Mouse (Mus musculus): ENCODE measurements around the gene Rabgap1l. TPM values are rescaled to one million over a fixed set of nuclear protein-coding genes. Genes with fewer than 3 reads are reported as not detected.
"Not testable (repeated sequence)": the region's sequence is repeated elsewhere in the genome, so short reads cannot be mapped to it uniquely, and the experiment has no call there.

The Rabgap1l gene
- total RNA-seq, 2 experiments from 2014 or later = 189 to 200 TPM

DNA sequence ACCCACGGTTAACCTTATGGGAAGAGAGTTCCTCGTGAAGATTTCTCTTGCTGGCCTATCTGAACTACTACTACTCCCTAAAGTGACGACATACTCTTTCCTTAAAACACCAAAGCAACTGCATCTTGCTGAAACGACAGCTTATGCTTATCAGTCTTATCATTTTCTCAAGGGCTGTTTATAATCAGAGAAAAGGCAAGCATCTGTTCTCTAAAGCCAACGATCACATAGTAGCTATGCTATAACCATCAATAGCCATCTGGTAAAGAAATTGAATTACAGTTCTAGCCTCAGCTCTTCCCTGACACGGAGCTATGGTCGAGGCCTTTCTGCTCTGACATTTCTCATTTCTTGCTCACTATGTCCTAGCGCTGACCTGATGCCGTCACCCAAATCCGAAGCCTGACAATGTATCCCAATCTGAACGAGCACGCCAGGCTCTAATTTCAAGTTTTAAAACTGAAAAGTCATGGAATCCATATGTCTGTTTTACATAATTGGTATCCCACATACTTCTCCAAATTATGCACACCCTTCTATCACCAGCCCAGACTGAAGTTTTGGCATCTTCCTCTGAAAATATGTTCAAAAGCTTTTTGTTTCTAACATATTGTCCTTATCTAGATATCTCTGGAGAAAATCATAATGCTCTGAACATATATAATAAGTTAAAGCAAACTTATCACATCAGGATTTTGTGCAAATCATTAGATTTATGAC, 164.6 kb downstream of the Rabgap1l start:
- intact Hi-C loops (cut with DNase I) = no loop called here
- DNase-seq (ENCODE audit: low spot score in 2 of 2) = peak in 1 of 2 experiments; percentile 55

DNA sequence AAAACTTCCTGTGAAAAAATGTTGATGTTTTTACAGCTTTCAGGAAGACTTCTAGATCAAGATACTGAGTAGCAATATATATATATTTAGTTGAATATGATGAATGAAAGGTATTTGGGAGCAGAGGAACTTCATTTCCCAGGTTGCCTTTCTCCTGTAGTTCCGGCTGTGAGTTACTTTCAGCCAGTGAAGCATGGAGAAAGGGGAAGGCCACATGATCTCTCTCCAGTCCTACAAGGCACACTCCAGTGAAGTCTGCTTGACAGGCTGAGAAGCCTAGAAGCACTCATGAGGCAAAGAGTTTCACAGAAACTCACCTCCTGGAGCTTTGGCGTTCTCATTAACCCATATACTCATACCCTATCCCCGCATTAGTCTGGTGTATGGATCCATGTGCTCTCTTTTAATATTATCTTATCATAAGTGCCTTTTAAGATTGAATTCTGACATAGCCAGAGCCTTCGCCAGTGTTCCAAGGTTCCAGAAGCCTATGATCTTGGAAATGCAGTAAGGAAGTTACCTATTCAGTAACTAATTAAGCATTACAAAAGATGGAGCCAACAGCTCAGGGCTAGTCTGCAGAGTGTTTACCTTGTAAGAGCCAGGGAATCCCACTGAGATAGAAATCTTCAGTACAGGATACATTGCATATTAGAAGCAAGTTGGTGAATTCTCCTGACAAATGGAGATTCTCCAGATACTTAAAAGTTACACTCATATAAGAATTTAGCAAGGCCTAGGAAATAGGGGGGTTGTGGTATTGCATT, 168.5 kb downstream of the Rabgap1l start:
- DNase-seq (ENCODE audit: low spot score in 2 of 2); intact Hi-C loops (cut with DNase I): not testable (repeated sequence)

DNA sequence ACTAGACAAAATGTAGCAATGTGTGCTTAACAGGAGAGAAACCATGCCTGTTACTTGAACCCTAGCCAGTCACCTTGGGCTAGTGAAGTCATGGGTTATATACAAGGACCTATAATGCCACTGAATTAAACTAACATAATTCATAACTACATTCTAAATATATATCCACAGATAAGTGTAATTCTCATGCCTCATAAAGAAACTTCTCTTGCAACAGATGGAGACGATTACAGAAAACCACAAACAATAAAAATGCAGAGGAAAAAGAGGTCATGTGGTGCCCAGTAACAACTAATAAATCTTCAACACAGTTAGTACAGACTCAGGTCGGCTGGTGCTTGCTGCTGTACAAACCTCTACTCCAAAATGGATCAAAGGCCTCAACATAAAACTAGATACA, 174.8 kb downstream of the Rabgap1l start:
- intact Hi-C loops (cut with DNase I) = no loop called here
- no peak for DNase-seq (ENCODE audit: low spot score in 2 of 2)

DNA sequence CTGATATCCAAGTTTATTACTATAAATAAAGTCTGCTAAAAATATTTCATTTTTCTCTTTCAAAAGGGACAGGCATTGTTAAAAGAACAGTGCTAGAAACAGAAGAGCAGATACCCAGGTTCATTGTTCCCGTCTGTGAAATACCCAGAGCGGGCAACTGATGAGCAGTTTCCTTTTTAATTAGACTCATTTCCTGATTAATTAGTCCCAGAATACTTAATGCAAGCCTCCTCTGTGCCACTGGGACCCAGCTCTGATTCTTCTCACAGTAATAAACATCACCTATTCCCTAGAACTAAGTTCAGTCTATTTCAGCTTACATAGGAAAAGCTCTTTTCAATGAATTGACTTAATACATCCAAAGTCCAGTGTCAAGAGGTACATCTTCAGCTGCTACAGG, 186.6 kb downstream of the Rabgap1l start:
- DNase-seq (ENCODE audit: low spot score in 2 of 2) = no peak
- intact Hi-C loops (cut with DNase I) = no loop called here

DNA sequence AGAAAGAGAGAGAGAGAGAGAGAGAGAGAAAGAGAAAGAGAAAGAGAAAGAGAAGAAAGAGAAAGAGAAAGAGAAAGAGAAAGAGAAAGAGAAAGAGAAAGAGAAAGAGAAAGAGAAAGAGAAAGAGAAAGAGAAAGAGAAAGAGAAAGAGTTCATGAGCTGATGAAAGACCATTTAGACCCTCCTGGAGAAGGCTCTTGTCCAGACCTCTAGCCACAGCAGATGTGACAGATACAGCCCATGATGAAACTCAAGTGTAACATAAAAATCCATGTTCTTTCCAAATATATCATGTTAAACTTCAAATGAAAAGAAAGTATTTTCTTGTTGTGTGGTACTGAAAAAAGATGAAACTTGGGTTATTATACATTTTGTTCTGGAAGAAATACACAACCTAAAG, 189.7 kb downstream of the Rabgap1l start:
- intact Hi-C loops (cut with DNase I); DNase-seq (ENCODE audit: low spot score in 2 of 2): not testable (repeated sequence)

DNA sequence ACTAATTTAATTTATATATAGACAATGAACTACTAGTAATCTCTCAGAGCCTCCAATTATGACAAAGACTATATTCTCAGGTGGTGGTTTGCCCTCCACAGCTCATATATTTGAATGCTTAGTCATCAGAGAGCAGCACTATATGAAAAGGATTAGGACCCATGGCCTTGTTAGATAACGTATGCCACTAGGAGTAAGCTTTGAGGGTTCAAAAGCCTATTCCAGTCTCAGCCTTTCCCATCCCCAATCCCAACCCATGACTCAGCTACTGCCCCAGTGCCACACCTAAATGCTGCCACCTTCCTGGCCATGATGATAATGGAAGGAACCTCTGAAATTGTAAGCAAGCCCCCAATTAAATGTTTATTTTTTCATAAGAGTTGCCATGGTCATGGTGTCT, 195.6 kb downstream of the Rabgap1l start:
- intact Hi-C loops (cut with DNase I) = no loop called here
- no peak for DNase-seq (ENCODE audit: low spot score in 2 of 2)

DNA sequence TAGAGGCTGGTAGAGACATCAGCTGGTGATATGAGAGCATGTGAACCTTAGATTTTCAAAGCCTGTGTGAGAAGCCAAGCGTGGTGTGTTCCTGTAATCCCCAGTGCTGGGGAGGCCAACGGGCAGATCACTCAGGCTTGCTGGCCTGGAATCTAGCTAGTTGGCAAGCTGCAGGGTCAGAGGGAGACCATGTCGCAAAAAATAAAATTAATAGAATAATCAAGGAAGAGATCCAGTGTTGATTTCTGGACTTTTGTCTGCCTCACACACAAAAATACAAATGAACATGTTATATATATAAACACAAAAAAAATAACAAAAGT, 196.1 kb downstream of the Rabgap1l start:
- no peak for DNase-seq (ENCODE audit: low spot score in 2 of 2)
- intact Hi-C loops (cut with DNase I) = no loop called here

DNA sequence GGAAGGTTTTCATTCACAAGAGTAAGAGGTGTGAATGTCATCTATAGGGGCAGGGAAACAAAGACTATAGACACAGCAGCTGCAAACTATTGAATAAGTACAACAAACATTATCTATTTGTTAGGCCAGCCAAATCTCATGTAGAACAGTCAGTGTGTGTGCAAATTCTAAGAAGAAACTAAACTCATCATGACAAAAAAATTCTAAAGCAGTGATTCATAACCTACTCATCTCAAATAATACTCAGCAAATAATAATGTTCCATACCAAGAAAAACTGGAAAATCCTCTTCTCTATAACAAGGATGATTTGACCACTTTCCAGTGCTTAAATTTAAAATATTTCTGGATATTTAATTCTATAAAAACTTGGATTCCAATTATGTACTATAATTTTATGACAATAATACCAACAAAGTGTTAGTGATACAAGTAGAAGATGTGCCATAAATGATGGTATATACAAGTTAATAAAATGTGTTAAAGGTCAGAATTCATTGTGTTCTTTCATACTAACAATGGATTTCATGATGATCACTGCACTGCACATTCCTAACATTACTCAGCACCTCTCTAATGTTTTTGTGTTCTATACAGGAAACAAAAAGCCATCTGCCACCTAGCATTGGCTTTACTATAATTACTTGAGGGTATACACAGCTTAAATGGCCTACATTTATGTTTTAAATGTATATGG, 196.6 kb downstream of the Rabgap1l start:
- intact Hi-C loops (cut with DNase I) = no loop called here
- no peak for DNase-seq (ENCODE audit: low spot score in 2 of 2)

DNA sequence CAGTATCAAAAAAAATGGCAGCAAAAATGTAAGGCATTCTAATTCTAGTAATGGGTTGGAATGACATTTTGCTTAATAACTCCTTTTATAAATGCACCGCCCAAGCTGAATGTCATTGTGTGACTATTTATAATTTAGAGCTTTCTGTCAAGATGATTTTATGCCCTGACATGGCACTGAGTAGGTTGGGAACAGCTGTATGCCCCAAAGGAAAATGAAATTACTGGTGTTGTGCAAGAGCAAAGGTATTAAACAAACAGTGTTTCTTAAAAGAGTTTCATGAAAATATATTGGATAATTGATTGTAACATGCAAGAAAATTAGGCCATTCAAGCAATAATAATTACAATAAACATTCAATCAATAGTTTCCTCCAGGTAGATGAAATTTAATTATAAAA, 198.4 kb downstream of the Rabgap1l start:
- intact Hi-C loops (cut with DNase I) = no loop called here

DNA sequence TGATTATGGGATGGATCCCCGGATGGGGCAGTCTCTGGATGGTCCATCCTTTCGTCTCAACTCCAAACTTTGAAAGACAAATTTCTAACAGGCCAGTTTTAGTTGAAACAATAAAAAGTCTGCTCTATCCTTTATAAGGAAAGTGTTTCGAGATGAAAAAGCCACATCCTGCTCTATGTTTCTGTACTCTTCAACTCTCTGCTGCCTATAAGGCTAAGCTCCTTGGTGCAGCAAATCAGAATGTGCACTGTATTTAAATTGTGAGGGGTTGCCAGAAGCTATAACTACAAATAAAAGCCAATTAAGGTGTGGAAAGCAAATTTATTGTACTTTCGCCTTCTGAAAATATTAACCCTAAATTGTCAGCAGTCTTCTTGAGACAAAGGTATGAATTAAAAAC, 198.9 kb downstream of the Rabgap1l start:
- intact Hi-C loops (cut with DNase I) = no loop called here
- no peak for DNase-seq (ENCODE audit: low spot score in 2 of 2)

More for the DNA sequence above, 198.4 kb downstream of the Rabgap1l start:
- DNase-seq (ENCODE audit: low spot score in 2 of 2) = no peak

DNA sequence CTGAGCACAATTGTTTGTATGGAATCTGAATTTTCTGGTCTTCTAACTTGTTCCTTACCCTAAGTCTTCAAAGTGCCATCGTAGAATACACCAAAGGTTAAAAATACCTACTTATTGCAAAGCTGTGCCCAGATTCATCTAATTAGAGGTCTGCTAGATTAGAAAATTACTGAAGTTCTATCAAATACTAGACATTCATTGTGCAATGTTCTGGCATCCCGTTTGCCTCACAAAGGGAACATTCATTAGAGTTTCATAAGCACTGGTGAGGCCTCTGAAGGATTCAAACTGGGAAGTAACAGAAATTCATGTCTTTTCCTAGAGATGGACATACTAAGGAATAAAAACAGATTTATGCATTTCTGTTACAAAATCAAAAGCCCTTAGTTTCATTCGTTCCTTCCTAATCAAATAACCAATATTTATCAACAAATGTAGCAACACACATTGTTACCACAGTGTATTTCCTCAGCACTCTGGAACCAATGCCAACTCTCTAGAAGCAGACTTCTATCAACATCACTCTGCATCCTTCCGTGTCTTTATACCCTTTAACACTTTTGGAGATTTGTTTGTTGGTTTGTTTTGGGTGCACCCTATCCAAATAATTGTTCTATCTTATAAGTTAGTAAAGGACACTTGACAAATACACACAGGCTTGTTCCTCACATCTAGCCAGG, 204.0 kb downstream of the Rabgap1l start:
- DNase-seq (ENCODE audit: low spot score in 2 of 2) = no peak
- intact Hi-C loops (cut with DNase I) = no loop called here

DNA sequence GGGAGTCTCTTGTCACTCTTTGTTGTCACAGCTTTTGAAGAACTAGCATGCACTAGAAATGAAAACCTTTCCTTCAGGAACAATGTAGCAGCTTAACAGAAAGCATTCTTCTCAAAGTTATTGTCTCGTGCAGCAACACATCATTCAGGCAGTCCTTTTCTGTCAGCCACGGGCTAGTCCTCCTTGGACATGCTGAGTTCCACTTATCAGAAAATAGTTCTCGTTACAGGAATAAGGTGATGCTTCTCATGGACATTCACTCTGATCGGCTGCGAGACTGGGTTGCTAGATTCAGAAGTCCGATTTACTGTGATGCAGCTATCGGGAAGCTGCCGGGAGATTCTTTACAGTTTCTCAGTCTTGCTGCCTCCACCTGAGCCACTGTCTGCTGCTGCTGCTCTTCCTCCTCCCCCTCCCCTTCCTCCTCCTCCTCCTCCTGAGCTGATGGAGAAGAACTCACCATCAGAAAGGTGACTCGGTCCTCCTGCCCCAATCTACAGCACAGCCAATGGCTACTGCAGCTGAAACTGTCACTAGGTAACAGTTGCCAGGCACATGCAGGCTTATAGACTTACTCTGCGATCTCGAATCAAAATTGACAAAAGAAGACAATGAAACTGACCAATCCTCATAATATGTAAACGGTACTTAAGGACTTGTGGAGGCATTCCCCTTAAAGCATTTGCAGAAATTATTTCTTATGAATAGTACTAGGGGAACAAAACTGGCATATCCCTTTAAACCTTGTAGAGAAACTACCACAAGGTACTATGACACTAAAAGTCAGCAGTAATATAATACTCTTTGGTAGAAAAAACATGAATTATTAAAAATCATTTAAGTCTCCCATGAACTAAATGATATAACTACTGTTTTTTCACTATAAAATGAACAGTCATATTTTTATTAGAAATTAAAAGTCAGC, 213.4 kb downstream of the Rabgap1l start:
- intact Hi-C loops (cut with DNase I) = no loop called here
- DNase-seq (ENCODE audit: low spot score in 2 of 2) = peak; percentile 40 to 48

DNA sequence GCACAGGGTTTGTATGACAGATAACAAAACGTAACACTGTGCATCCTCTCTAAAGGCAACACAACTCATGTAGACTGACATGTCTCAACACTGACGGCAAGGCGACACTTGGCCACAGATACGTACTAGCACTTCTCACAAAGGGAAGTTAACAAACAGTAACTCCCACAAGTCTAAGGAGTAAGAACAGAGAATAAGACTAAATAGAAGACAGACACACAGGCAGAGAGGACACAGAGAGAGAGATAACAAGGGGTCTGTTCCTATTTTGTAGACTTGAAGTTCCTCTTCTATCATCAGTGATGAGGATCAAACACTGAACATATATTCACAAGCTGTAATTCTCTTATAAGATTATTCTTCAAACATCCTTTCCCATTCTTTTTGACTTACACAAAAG, 216.9 kb downstream of the Rabgap1l start:
- DNase-seq (ENCODE audit: low spot score in 2 of 2) = no peak
- intact Hi-C loops (cut with DNase I) = no loop called here

DNA sequence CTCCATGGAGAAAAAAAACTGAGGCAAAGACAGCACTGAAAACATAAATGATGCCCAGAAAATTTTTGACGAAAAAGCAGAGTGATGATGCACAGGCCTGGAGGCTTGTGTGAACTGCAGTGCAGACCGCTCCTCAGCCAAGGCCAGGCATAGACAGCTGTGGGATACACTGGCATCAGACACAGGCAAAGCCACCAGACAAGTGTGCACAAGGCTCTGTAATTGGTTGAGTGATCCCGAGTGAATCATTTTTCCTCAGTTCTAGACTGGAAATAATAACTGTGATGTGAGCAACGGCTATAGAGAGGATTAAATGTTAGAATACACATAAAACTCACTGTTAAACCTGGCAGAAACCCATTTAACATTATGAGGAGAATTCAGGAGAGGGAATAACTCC, 219.0 kb downstream of the Rabgap1l start:
- intact Hi-C loops (cut with DNase I) = no loop called here
- DNase-seq (ENCODE audit: low spot score in 2 of 2) = no peak

DNA sequence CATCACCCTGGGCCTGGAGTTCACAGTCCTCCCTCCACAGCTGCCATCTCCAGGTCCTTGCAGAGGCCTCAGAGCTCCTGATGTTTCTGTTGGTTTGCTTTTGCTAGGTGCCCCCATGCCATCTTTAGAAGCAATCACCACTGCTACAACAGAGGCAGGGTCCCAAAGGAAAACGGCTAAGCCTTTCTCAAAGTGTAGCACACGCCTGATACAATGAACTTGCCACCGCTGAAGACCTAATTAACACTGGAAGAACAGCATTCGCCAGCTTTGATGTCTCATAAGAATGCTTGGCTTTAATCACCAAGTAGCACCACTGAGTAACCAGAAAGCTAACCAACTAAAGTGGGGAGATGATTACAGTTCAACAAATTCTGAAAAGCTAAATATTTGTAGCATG, 226.6 kb downstream of the Rabgap1l start:
- no peak for DNase-seq (ENCODE audit: low spot score in 2 of 2)
- intact Hi-C loops (cut with DNase I) = loop anchor here (10.0 kb wide), 1 partner anchor 152 kb away; no protein-coding TSS in a partner anchor

DNA sequence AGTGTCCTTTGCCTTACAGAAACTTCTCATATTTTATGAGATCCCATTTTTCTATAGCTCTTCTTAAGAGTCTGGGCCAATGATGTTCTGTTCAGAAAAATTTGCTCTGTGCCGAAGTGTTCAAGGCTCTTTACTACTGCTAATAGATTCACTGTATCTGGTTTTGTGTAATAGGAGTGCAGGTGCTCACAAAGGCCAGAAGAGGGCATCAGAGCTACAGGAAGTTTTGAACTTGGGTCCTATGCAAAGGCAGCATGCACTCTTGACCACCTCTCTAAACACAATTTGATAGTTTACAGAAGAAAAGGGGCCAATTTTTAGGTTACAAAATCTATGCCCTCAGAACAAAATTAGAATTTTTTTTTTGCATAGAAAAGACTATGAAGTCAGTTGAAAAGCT, 231.6 kb downstream of the Rabgap1l start:
- intact Hi-C loops (cut with DNase I) = loop anchor here (2.0 to 10.0 kb wide), 2 partner anchors 147 to 153 kb away; no protein-coding TSS in a partner anchor
- DNase-seq (ENCODE audit: low spot score in 2 of 2) = peak in 1 of 2 experiments; percentile 27

DNA sequence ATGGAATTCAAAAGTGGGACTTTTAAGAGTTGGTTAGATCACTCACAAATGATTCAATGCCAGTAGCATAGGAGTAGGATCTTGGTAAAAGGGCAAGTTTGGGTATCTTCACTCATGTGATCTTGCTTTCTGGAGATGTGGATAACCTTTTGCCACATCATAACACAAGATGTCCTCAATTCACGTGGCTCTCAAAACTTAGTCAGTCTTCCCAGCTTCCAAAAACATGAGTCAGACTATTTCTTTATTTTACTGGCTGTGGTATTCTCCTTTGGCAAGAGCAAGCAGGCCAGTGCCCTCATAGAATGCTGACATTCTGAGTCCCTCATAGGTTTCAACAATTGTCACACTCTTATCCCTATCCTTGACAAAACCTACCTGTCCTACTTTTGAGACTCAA, 242.4 kb downstream of the Rabgap1l start:
- intact Hi-C loops (cut with DNase I) = no loop called here
- no peak for DNase-seq (ENCODE audit: low spot score in 2 of 2)

DNA sequence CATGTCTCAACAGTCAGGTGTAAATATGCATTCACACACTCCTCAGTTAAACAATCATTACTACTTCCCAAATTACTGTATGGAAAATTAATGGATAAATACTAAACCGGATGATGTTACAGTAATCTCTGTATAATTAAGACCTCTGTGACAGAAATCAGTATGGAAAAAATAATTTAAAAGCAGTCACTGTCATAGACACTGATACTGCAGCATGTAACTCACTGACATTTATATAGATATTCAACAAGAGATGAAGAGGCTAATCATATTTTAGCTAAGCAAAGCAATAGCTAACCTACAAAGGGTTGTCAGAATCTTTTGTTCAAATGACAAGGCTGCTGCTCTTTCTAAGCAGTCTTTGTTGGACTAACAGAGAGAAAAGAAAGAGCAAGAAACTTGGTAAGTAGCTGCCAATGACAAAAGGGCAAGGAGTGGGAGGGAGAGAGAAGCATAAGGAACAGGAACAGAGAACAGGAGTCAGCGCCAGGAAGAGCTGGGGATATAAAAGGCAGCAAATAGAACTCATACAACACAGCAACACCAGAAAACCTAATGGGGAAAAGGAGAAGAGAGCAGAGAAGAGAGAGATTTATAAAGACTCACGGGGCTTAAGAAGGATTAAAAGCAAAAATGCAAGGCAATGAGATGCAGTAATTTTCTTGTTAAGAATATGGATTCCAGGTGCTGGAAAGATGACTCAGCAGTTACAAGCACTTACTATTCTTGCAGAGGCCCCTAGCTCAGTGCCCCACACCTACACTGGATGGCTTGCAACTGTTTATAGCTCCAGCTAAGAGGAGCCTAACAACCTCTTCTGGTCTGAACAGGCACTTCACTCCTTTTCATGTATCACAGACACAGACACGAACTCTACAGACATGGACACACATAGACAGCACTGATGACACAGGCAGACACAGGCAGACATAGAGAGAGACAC, 244.8 kb downstream of the Rabgap1l start:
- DNase-seq (ENCODE audit: low spot score in 2 of 2) = peak; percentile 45 to 84

More for the DNA sequence above, 244.8 kb downstream of the Rabgap1l start:
- intact Hi-C loops (cut with DNase I) = loop anchor here (10.0 kb wide), 1 partner anchor 143 kb away; no protein-coding TSS in a partner anchor
